Mouse (Mus musculus) heart, adult 2 months (tissue): ENCODE data around the gene Sac3d1.

Source experiments
- CTCF ChIP-seq: fragments of 200-600 bp; IDR thresholded peaks from 2 replicates; pipeline ENCODE4 v1.8.1; 2022; ENCODE audit warnings: antibody characterized with exemption, mild to moderate bottlenecking, moderate library complexity
- EP300 ChIP-seq: fragments of 200-500 bp; IDR thresholded peaks from 2 replicates; pipeline ENCODE4 v1.6.1; 2011; ENCODE audit warnings: low read depth, low read length, control low read depth; ENCODE audit not compliant: insufficient read depth
- POLR2A ChIP-seq: fragments of 200-500 bp; IDR thresholded peaks from 2 replicates; pipeline ENCODE4 v1.6.1; 2011; ENCODE audit warnings: mild to moderate bottlenecking, low read depth, low read length, control low read depth; ENCODE audit not compliant: insufficient read depth

DNA sequence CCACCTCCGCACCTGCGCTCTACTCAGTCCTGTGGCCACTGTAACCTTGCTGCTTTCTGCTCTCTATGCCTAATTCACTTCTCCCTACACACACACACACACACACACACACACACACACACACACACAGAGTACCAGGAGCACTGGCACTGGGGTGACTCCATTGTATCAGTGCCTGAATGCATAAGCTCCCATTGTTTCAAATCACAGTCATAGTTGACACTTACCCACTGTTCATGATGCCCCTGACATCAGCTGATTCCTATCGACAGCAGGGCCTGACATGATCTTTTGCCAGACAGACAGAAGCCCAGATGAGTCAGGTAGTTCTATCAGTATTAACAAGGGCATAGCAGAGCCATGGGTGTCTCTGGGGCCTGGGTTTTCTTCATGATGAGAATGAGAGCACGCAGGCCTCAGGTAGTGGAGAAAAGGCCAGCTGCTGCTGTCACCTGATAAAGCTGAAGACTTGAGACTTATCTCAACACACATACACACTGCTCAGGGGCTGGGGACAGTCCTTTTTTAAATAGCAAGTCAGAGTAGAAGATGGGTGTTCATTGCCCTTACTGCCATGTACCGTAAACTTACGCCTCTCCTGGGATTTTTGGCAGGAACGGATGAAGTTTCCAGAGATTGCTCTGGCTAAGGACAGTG is 13.8 kb upstream of the Sac3d1 start:
- no peak for TF ChIP-seq CTCF
- no peak for TF ChIP-seq POLR2A
- no peak for TF ChIP-seq EP300
